Mouse (Mus musculus) midbrain, embryonic 11.5 days (tissue): Measurements from ENCODE around the gene Aff1. TPM values are rescaled to one million over a fixed set of nuclear protein-coding genes. Genes with fewer than 3 reads are reported as not detected.

Experiments used
- ATAC-seq: fragments of 200-750 bp; cut with Nextera tagmentation; 2 replicates; pipeline ENCODE4 v1.8.0; 2017; ENCODE audit warnings: moderate TSS enrichment, moderate library complexity; ENCODE audit not compliant: low FRiP score
- DNase-seq: peaks from one replicate; pipeline ENCODE4 v3.0.0; 2015; ENCODE audit warnings: low spot score; ENCODE audit errors: missing footprints
- H3K27ac ChIP-seq: fragments of 300-500 bp; sonication (generic); 2 replicates; pipeline ENCODE4 v1.5.1; 2014; ENCODE audit warnings: low read depth, low read length
- H3K27me3 ChIP-seq: fragments of 300-500 bp; sonication (generic); 2 replicates; pipeline ENCODE4 v1.6.1; 2014; ENCODE audit warnings: mild to moderate bottlenecking, low read length, moderate library complexity, mixed read lengths; ENCODE audit not compliant: control insufficient read depth, insufficient read depth
- H3K36me3 ChIP-seq: fragments of 300-500 bp; sonication (generic); 2 replicates; pipeline ENCODE4 v1.6.1; 2014; ENCODE audit warnings: mild to moderate bottlenecking, low read length, moderate library complexity, mixed read lengths; ENCODE audit not compliant: control insufficient read depth, insufficient read depth
- H3K4me1 ChIP-seq: fragments of 300-500 bp; sonication (generic); 2 replicates; pipeline ENCODE4 v1.6.1; 2014; ENCODE audit warnings: low read length; ENCODE audit not compliant: control insufficient read depth, insufficient read depth
- H3K4me2 ChIP-seq: fragments of 300-500 bp; sonication (generic); 2 replicates; pipeline ENCODE4 v1.6.1; 2014; ENCODE audit warnings: mild to moderate bottlenecking, moderate library complexity
- H3K4me3 ChIP-seq: fragments of 300-500 bp; sonication (generic); 2 replicates; pipeline ENCODE4 v1.5.1; 2014; ENCODE audit warnings: low read depth, low read length
- H3K9ac ChIP-seq: fragments of 300-500 bp; sonication (generic); 2 replicates; pipeline ENCODE4 v1.6.1; 2014; ENCODE audit warnings: low read length
- H3K9me3 ChIP-seq: fragments of 300-500 bp; sonication (generic); 2 replicates; pipeline ENCODE4 v1.6.1; 2016; ENCODE audit warnings: low read length; ENCODE audit not compliant: control insufficient read depth
- WGBS: fragments of 180-500 bp; shearing (Covaris S2); extraction: QIAGEN DNeasy Blood & Tissue Kit; methylation state at CpG from one replicate; pipeline ENCODE4 v1.1.7; 2014; 5-methylcytosine and 5-hydroxymethylcytosine counted together
- polyA plus RNA-seq: library from polyadenylated mRNA; unstranded; fragments of >200 nt; fragmentation: Nextera tagmentation; extraction: Ambion mirVana; gene quantifications from 2 replicates; pipeline ENCODE4 v1.2.1, GENCODE M21; 2014

Gene Aff1
- polyA plus RNA-seq, 1 experiment from 2014 or later = 5.9 TPM

DNA sequence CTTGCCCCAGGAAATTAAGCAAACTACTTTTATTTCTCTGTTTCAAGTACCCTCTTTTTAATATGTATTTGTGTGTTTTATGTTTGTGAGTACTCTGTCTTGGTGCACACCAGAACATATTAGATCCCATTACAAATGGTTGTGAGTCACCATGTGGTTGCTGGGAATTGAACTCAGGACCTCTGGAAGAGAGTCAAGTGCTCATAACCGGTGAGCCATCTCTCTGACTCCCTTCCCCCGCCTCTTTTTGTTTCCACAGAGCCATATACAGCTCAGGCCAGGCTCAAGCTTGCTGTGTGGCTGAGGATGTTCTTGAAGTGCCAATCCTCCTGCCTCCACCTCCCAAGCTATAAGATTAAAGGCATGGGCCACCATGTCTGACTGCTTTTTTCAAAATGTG is 26.3 kb upstream of the Aff1 start:
- Histone ChIP-seq H3K4me2 (no peak overlapping the region), H3K4me3 (no peak overlapping the region), H3K9ac (no peak overlapping the region), H3K27me3 (no peaks in the 10 kb centered on the region), H3K27ac (no peak overlapping the region), H3K36me3 (no peaks in the 10 kb centered on the region), H3K4me1 (no peaks in the 10 kb centered on the region), H3K9me3 (no peaks in the 10 kb centered on the region)
- no peak for DNase-seq
- WGBS = 89% methylated on average over 2 of the region's 2 CpGs
- no peak for ATAC-seq

DNA sequence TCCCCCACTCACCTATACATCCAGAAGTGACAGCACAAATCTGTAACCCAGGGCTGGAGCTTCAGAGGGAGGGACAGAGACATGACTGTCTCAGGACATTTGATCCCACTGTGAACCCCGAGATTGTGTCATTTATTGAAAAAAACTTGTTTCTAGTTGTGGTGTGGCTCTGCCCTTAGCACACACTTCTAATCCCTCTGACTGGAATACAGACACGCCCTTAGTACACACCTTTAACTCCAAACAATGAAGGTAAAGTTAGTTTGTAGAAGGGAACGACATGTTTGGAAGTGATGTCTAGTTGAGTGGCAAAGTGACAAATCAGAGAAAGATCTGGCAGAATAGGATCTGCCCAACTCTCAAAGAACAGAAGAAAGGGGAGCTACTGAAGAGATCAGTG is 20.3 kb upstream of the Aff1 start:
- H3K4me3 ChIP-seq = no peak overlapping the region
- H3K9ac ChIP-seq = no peak overlapping the region
- DNase-seq (no peak), ATAC-seq (no peak)
- 63% methylated on average over 3 of the region's 3 CpGs for WGBS
- H3K36me3 ChIP-seq = no peaks in the 10 kb centered on the region
- H3K27ac ChIP-seq = no peak overlapping the region
- H3K27me3 ChIP-seq = no peaks in the 10 kb centered on the region
- H3K4me2 ChIP-seq = no peak overlapping the region
- H3K9me3 ChIP-seq = no peaks in the 10 kb centered on the region
- H3K4me1 ChIP-seq = no peaks in the 10 kb centered on the region

DNA sequence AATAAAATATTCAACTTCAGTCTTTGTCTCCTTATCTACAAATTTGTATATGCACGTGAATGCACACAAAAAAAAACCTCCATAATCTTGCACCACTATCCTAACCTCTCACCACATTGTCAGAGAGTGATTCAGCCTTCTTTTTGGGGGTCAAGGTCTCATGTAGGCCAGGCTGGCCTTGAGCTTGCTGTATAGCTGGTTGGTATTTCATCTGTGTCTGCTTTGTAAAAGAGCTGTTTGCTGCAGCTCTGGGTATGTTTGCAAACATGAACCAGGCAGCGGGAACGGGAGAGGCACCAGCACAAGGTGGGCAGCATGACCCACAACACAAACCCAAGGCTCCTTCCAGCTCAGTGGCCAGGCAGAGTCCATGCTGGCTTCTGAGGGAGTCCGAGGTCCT is 18.6 kb upstream of the Aff1 start:
- H3K4me3 ChIP-seq = no peak overlapping the region
- no peak overlapping the region for H3K4me2 ChIP-seq
- ATAC-seq (no peak), DNase-seq (no peak)
- no peaks in the 10 kb centered on the region for H3K4me1 ChIP-seq
- no peaks in the 10 kb centered on the region for H3K27me3 ChIP-seq
- no peak overlapping the region for H3K9ac ChIP-seq
- no peak overlapping the region for H3K27ac ChIP-seq
- no peaks in the 10 kb centered on the region for H3K36me3 ChIP-seq
- 87% methylated on average over 4 of the region's 4 CpGs for WGBS
- no peaks in the 10 kb centered on the region for H3K9me3 ChIP-seq

DNA sequence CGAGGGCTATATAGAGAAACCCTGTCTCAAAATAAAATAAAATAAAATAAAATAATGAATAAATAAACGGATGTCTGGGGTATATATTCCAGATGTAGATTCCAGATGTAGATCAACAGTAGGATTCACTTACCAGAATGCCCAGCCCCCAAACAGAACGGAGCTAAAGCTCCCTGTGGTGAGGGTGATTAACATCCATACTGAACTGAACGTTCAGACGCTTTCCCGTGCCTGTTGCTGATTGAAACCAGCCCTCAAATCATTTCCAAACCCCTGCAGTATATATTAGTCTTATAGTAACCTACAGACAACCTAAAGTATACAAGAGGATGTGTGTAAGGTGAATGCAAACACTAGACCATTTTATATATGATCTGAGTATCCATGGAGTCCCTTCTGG is 17.7 kb upstream of the Aff1 start:
- no peak overlapping the region for H3K27ac ChIP-seq
- DNase-seq = no peak
- no peak overlapping the region for H3K4me3 ChIP-seq
- no peak overlapping the region for H3K9ac ChIP-seq
- WGBS = 67% methylated on average over 6 of the region's 6 CpGs
- no peaks in the 10 kb centered on the region for H3K27me3 ChIP-seq
- no peak overlapping the region for H3K4me2 ChIP-seq
- no peak for ATAC-seq
- no peaks in the 10 kb centered on the region for H3K36me3 ChIP-seq
- H3K4me1 ChIP-seq = no peaks in the 10 kb centered on the region
- no peaks in the 10 kb centered on the region for H3K9me3 ChIP-seq

DNA sequence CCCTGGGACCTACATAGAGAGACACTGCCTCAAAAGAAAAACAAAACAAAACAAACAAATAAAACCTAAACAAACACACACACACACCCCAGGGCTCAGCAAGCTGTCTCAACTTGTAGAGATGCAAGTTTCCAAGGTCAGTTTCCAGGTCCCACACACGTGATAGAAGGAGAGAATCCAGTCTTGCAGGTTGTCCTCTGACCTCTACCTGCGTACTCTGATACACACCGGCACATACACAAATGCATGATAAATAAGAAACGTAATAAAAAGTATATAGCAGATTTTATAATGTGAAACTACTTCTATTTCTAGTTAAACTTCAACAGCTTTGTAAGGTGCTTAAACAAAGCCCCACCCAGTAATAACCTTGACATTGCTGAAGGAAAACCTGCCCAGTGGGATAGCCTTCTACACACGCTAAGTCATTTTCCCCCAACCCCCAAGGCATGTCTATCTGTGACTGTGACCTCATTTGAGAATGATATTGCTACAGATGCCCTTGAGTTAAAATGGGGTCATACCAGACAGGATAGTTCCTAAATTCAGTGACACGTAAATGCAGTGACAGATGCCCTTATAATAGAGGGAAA is 15.8 kb upstream of the Aff1 start:
- DNase-seq = no peak
- no peak overlapping the region for H3K9ac ChIP-seq
- H3K36me3 ChIP-seq = no peaks in the 10 kb centered on the region
- no peak for ATAC-seq
- H3K27me3 ChIP-seq = no peaks in the 10 kb centered on the region
- H3K4me1 ChIP-seq = no peaks in the 10 kb centered on the region
- no peak overlapping the region for H3K4me2 ChIP-seq
- H3K27ac ChIP-seq = no peak overlapping the region
- H3K9me3 ChIP-seq = no peaks in the 10 kb centered on the region
- WGBS = 89% methylated on average over 6 of the region's 6 CpGs
- H3K4me3 ChIP-seq = no peak overlapping the region

DNA sequence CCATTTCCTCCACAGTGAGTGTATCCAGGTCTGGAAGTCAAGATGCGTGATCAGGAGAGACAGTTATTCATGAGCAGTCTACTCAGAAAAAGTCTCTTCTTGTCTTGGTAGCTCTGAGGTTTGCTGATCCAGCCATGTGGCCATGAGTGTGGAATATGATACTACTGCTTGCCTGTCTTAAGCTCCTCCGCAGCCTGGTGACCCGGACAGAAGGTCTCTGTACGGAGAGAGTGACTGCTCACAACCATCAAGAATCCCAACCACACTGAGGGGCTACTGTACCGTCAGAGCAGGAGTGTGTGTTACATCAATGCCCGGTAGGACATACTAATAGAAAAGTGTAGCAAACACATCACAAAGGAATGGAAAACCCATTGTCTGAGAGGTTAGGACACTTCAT is 14.3 kb upstream of the Aff1 start:
- no peaks in the 10 kb centered on the region for H3K4me1 ChIP-seq
- H3K27me3 ChIP-seq = no peaks in the 10 kb centered on the region
- ATAC-seq (no peak), DNase-seq (no peak)
- no peak overlapping the region for H3K27ac ChIP-seq
- no peak overlapping the region for H3K4me3 ChIP-seq
- no peaks in the 10 kb centered on the region for H3K9me3 ChIP-seq
- H3K36me3 ChIP-seq = no peaks in the 10 kb centered on the region
- no peak overlapping the region for H3K9ac ChIP-seq
- 84% methylated on average over 6 of the region's 6 CpGs for WGBS
- H3K4me2 ChIP-seq = no peak overlapping the region; the same call in 1 of the 2 replicates

DNA sequence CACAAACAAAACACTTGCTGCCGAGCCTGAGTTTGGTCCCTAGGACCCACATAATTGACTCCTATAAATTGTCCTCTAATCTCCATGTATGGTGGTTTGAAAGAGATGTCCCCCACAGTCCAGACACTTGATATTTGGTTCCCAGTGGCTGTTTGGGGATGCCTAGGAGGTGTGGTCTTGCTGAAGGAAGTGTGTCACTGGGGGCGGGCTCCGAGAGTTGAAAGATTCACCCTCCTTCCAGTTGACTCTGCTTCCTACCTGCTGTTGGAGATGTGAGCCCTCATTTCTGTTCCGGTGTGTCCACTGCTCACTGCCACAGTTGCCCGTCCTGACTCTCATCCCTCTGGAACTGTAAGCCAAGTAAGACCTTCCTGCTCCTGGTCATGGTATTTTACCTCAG is 13.2 kb upstream of the Aff1 start:
- no peak overlapping the region for H3K4me3 ChIP-seq
- ATAC-seq = no peak
- H3K9ac ChIP-seq = no peak overlapping the region
- H3K36me3 ChIP-seq = no peaks in the 10 kb centered on the region
- H3K27ac ChIP-seq = no peak overlapping the region
- no peaks in the 10 kb centered on the region for H3K4me1 ChIP-seq
- no peak for DNase-seq
- WGBS = 87% methylated on average over 5 of the region's 5 CpGs
- no peaks in the 10 kb centered on the region for H3K27me3 ChIP-seq
- H3K4me2 ChIP-seq = no peak overlapping the region
- no peaks in the 10 kb centered on the region for H3K9me3 ChIP-seq

DNA sequence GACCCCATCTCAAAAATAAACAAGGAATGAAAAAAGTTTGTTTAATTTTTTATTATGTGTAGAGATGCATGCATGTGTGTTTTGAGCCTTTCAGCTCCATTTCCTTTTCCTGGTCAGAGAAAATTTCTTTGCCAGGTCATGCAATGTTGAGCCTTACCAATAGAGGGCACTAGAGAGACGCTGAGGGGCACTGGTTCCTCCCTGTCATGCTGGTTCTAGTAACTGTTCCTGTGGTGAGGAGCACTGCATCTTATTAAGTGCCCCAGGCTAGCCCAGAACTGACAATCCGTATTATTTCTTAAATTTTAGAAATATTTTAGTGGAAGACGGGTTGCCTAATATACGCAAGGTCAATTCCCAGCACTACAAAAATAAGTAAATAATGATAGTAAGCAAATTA is 11.8 kb upstream of the Aff1 start:
- H3K27me3 ChIP-seq = no peaks in the 10 kb centered on the region
- no peaks in the 10 kb centered on the region for H3K4me1 ChIP-seq
- H3K4me3 ChIP-seq = no peak overlapping the region
- no peak overlapping the region for H3K9ac ChIP-seq
- no peaks in the 10 kb centered on the region for H3K9me3 ChIP-seq
- 38% methylated on average over 4 of the region's 4 CpGs for WGBS
- H3K36me3 ChIP-seq = no peaks in the 10 kb centered on the region
- no peak overlapping the region for H3K27ac ChIP-seq
- H3K4me2 ChIP-seq = no peak overlapping the region
- DNase-seq (peak; percentile 98), ATAC-seq (0 out of 2 replicates have a peak, but pooled peaks have one; percentile 42)

DNA sequence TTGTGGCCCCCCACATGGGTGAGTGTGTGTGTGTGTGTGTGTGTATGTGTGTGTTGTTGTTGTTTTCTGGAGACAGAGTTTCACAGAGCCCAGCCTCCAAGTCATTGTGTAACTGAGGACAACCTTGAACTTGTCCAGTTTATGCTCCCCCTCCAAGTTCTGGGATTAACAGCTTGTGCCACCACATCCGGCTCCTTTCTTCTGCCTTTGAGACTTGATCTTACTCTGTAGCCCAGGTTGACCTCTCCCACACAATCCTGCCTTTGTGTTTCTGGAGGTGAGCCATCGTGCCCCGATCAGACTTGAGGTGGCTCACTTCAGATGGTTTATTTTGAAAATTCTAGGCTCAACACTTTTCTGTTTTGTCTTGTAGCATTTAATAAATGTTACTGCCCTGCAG is 10.3 kb upstream of the Aff1 start:
- Histone ChIP-seq H3K9me3 (no peaks in the 10 kb centered on the region), H3K4me2 (no peak overlapping the region), H3K9ac (no peak overlapping the region), H3K36me3 (no peaks in the 10 kb centered on the region), H3K27me3 (no peaks in the 10 kb centered on the region), H3K4me3 (no peak overlapping the region), H3K4me1 (no peaks in the 10 kb centered on the region), H3K27ac (no peak overlapping the region)
- WGBS = 55% methylated on average over 3 of the region's 3 CpGs
- DNase-seq (no peak), ATAC-seq (no peak)

DNA sequence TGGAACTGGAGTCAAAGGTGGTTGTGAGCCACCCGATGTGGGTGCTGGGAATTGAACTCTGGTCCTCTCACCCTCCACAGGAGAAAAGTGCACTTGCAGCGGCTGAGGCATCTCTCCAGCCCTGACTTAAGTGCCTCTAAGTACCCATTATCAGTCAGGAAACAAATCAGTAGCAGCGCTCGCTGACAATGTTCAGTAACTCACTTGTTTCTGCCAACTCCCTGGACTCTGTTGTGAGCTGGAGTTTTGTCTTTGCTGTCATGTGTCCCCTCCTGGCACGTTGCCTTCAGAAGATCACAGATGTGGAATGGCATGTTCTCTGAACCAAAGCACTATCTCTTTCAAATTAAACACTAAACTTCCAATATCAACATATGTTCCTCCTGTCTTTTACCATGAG is 2.5 kb upstream of the Aff1 start:
- no peak overlapping the region for H3K4me2 ChIP-seq
- 90% methylated on average over 5 of the region's 5 CpGs for WGBS
- no peak overlapping the region for H3K27ac ChIP-seq
- ATAC-seq (no peak), DNase-seq (no peak)
- H3K9ac ChIP-seq = no peak overlapping the region
- peaks cover 19% of the 10 kb centered on the region for H3K27me3 ChIP-seq
- H3K36me3 ChIP-seq = no peaks in the 10 kb centered on the region
- no peak overlapping the region for H3K4me3 ChIP-seq
- no peaks in the 10 kb centered on the region for H3K9me3 ChIP-seq
- H3K4me1 ChIP-seq = peaks cover 7% of the 10 kb centered on the region; the same call in 1 of the 2 replicates
